Mouse (Mus musculus): ENCODE measurements at regions not wholly inside any gene's neighbourhood (a gene's known extent, or its start where the extent isn't known, plus 50 kb on each side); places are given as distances from the start of the nearest gene placed in this dataset.

DNA sequence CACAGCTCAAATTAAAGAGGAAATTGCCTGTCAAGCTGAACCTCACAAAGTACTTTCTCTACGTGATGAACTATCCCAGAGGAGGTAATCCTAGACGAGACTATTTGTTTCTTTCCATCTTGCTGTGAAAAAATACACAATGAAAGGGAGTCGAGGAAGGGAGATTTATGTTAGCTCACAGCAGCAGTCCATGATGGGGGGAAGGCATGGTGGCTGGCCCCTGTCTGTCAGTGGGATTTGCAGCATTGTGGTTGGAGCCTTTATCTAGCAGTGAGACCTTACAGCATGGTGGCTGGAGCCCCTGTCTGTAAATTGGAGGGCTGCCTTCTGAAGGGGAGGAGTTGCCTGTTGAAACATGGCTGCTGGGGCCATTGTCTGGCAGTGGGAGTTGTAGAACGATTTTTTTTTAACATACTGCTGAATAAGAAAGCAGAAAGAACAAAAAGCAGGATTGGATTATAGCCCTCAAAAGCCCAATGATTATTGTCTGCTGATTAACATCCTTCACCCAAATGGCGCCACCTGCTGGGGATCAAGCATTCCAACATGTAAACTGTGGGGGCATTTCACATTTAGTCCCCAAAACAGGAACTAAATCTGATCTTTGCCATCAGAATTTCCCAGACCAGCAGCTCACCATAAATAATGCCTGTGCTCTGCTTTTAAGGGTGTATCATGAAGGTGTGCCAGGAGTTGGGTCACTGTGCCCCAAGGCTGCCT lies 54.0 kb upstream of the Ripor2 start:
- Histone ChIP-seq H3K9me3 (replicated peaks; ENCODE audit: low read length) (no peaks in the 10 kb centered on the region), H3K4me1 (replicated peaks; ENCODE audit: insufficient read depth, low read length) (no peaks in the 10 kb centered on the region), H3K4me2 (ENCODE audit: low read length) (no peak overlapping the region), H3K9ac (ENCODE audit: low read depth, low read length) (no peak overlapping the region), H3K27me3 (ENCODE audit: insufficient read depth, low read length) (no peaks in the 10 kb centered on the region), H3K36me3 (ENCODE audit: insufficient read depth, low read length) (no peaks in the 10 kb centered on the region), H3K4me3 (replicated peaks; ENCODE audit: low read depth, low read length) (no peak overlapping the region), H3K27ac (no peak overlapping the region)
- peak; percentile 61 for TF ChIP-seq CTCF (IDR thresholded peaks at IDR 0.05; ENCODE audit: low read depth)
- WGBS: 31% methylated on average over 5 of the region's 5 CpGs
- ATAC-seq (replicated peaks; ENCODE audit: low FRiP score, low read depth) (no peak), DNase-seq (ENCODE audit: low spot score) (peak; percentile 44)

Measured in kidney, postnatal 0 days (tissue).